Comparison of ENCODE assay signal across 22 mouse cellular contexts in the genomic region with DNA sequence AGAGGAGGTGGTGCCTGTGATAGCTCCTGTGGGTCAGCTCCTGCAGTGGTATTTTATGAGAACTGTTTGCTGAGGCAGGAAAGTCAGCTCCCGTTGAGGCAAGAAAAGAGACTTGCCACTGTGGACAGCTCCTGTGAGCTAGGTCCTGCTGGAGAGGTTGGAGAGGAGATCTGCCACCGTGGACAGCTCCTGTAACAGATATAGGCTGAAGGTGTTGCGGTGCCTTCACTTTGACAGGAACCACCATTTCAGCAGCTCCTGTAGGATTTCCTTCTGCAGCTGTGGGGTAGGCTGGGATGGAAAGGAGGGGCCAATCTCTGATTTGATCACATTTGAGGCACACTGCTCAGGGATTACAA. TPM values are rescaled to one million over a fixed set of nuclear protein-coding genes. Genes with fewer than 3 reads are reported as not detected.
DNase-seq lines count a peak whose midpoint lies in the region; ATAC-seq and TF ChIP-seq lines count a peak whose summit lies in the region.
"Had no signal": no experiment of that assay in that cellular context is flagged by ENCODE, and none has a peak within 500 bp of the region (broad histone marks: within the 10 kb centered on the region; RNA-seq: fewer than 3 reads in every experiment).

No protein-coding gene starts in this region.

- H3K4me1 ChIP-seq in limb, embryonic 11.5 days (ENCODE audit: control insufficient read depth, insufficient read depth, low read length), result no peaks in the 10 kb centered on the region
- H3K4me1 ChIP-seq in limb, embryonic 10.5 days, result no peaks in the 10 kb centered on the region
- H3K4me1 ChIP-seq in MEL (ENCODE audit: control insufficient read depth in 1 of 2, insufficient read depth in 2 of 2, low read length in 2 of 2), result no peaks in the 10 kb centered on the region
- H3K4me1 ChIP-seq: embryonic facial prominence, embryonic 10.5 days had no signal

- no peak for TF ChIP-seq CTCF in MEL (IDR thresholded peaks at IDR 0.05 in 2 of 3, conservative IDR thresholded peaks at IDR 0.05 in 1 of 3; ENCODE audit: control insufficient read depth in 1 of 3, insufficient read depth in 1 of 3, low read depth in 2 of 3, low read length in 3 of 3, poor library complexity in 1 of 3, severe bottlenecking in 1 of 3)

- H3K9ac ChIP-seq in limb, embryonic 11.5 days (ENCODE audit: low read length), result no peak overlapping the region
- no peak overlapping the region for H3K9ac ChIP-seq in MEL (ENCODE audit: control insufficient read depth, low read depth, low read length, poor library complexity, severe bottlenecking)
- H3K9ac ChIP-seq: forebrain, embryonic 13.5 days; forebrain, postnatal 0 days; heart, embryonic 15.5 days; hindbrain, embryonic 13.5 days had no signal

- peak; percentile 23 for DNase-seq in limb, embryonic 11.5 days (ENCODE audit: low spot score)
- DNase-seq in limb, embryonic 10.5 days (ENCODE audit: low spot score), result no peak
- DNase-seq in 416B (ENCODE audit: low read depth), result peak; percentile 31
- DNase-seq in MEL (ENCODE audit: low read depth, low spot score), result peak; percentile 75
- DNase-seq in cerebellum, adult 8-10 months, result no peak
- no peak for DNase-seq in layer of hippocampus, postnatal 10 days (ENCODE audit: low spot score in 2 of 2)
- DNase-seq: adrenal gland, postnatal 10 days; B cell, adult 2 months; cerebellum, adult 11-12 months; cerebellum, adult 9-11 months; cerebellum, postnatal 36 days; forebrain, postnatal 0 days; gastrocnemius, postnatal 14 days; heart, adult 2 months; heart, postnatal 14 days had no signal

- 79% methylated on average over 3 of the region's 3 CpGs for WGBS in limb, embryonic 11.5 days
- WGBS in limb, embryonic 10.5 days, result 77% methylated on average over 3 of the region's 3 CpGs

- H3K4me2 ChIP-seq in limb, embryonic 11.5 days (ENCODE audit: low read depth, severe bottlenecking), result no peak overlapping the region
- H3K4me2 ChIP-seq in myocyte (ENCODE audit: low read depth), result no peak overlapping the region
- H3K4me2 ChIP-seq: forebrain, embryonic 13.5 days; heart, embryonic 11.5 days; heart, embryonic 15.5 days; hindbrain, embryonic 13.5 days had no signal

- H3ac ChIP-seq in myocyte (ENCODE audit: control insufficient read depth, insufficient read length), result no peak overlapping the region

- TF ChIP-seq RAD21 in MEL (IDR thresholded peaks at IDR 0.05; ENCODE audit: low read depth, low read length), result no peak

- TF ChIP-seq POLR2A in MEL (IDR thresholded peaks at IDR 0.05; ENCODE audit: control insufficient read depth in 1 of 2, insufficient read depth in 1 of 2, low read depth in 1 of 2, low read length in 2 of 2, poor library complexity in 1 of 2) (no peak), myocyte (IDR thresholded peaks at IDR 0.05; ENCODE audit: insufficient read length, low read depth) (no peak)

- no peaks in the 10 kb centered on the region for H3K36me3 ChIP-seq in limb, embryonic 11.5 days (ENCODE audit: control insufficient read depth, insufficient read depth, low read length)
- peaks cover 18% of the 10 kb centered on the region for H3K36me3 ChIP-seq in limb, embryonic 10.5 days
- H3K36me3 ChIP-seq in MEL (ENCODE audit: control insufficient read depth in 1 of 2, insufficient read depth in 2 of 2, low read length in 2 of 2) (no peaks in the 10 kb centered on the region), myocyte (ENCODE audit: control insufficient read depth, insufficient read depth) (no peaks in the 10 kb centered on the region)
- H3K36me3 ChIP-seq: heart, embryonic 15.5 days had no signal

- TF ChIP-seq EP300 in MEL (IDR thresholded peaks at IDR 0.05; ENCODE audit: low read depth in 1 of 2, low read length in 2 of 2), result no peak

- H3K79me2 ChIP-seq in MEL (ENCODE audit: control insufficient read depth, insufficient read depth, low read length, poor library complexity), result peaks cover 3% of the 10 kb centered on the region
- H3K79me2 ChIP-seq in myocyte (ENCODE audit: control insufficient read depth, insufficient read depth), result no peaks in the 10 kb centered on the region

- no peaks in the 10 kb centered on the region for H3K27me3 ChIP-seq in limb, embryonic 11.5 days (ENCODE audit: control insufficient read depth, insufficient read depth, low read length)
- no peaks in the 10 kb centered on the region for H3K27me3 ChIP-seq in limb, embryonic 10.5 days (ENCODE audit: low read depth, poor library complexity, severe bottlenecking)
- no peaks in the 10 kb centered on the region for H3K27me3 ChIP-seq in MEL (ENCODE audit: control insufficient read depth in 1 of 2, insufficient read depth in 2 of 2, low read length in 2 of 2)
- no peaks in the 10 kb centered on the region for H3K27me3 ChIP-seq in myocyte (ENCODE audit: control insufficient read depth, insufficient read depth, insufficient read length)
- H3K27me3 ChIP-seq: forebrain, embryonic 13.5 days; heart, embryonic 15.5 days; hindbrain, embryonic 13.5 days had no signal

- H3K4me3 ChIP-seq in limb, embryonic 11.5 days (ENCODE audit: low read depth, low read length), result no peak overlapping the region
- no peak overlapping the region for H3K4me3 ChIP-seq in limb, embryonic 10.5 days
- no peak overlapping the region for H3K4me3 ChIP-seq in MEL (ENCODE audit: control insufficient read depth in 1 of 2, insufficient read depth in 1 of 2, low read depth in 2 of 2, low read length in 2 of 2)
- no peak overlapping the region for H3K4me3 ChIP-seq in myocyte
- H3K4me3 ChIP-seq: embryonic facial prominence, embryonic 10.5 days; forebrain, embryonic 13.5 days; heart, adult 2 months; heart, embryonic 15.5 days; hindbrain, embryonic 13.5 days had no signal

- H3K9me3 ChIP-seq in limb, embryonic 11.5 days (ENCODE audit: control insufficient read depth, low read length), result no peaks in the 10 kb centered on the region
- H3K9me3 ChIP-seq in limb, embryonic 10.5 days (replicated peaks), result no peaks in the 10 kb centered on the region
- no peaks in the 10 kb centered on the region for H3K9me3 ChIP-seq in MEL (replicated peaks; ENCODE audit: insufficient read depth, low read length)
- H3K9me3 ChIP-seq: embryonic facial prominence, embryonic 10.5 days; forebrain, embryonic 13.5 days; heart, embryonic 15.5 days; hindbrain, embryonic 13.5 days had no signal

- ATAC-seq in limb, embryonic 11.5 days (ENCODE audit: insufficient number of reproducible peaks, low FRiP score, low TSS enrichment, low read depth), result no peak
- ATAC-seq: CD4-positive, CD25-positive, alpha-beta regulatory T cell, adult 4 months; forebrain, embryonic 13.5 days; forebrain, postnatal 0 days had no signal

- no peak overlapping the region for H3K27ac ChIP-seq in limb, embryonic 11.5 days (replicated peaks; ENCODE audit: low read depth, low read length)
- no peak overlapping the region for H3K27ac ChIP-seq in limb, embryonic 10.5 days
- H3K27ac ChIP-seq in MEL (ENCODE audit: control insufficient read depth, low read depth, low read length), result no peak overlapping the region
- H3K27ac ChIP-seq: embryonic facial prominence, embryonic 10.5 days; forebrain, embryonic 13.5 days; heart, adult 2 months; heart, embryonic 15.5 days; hindbrain, embryonic 13.5 days had no signal

TF ChIP-seq in MEL, 35 proteins besides CTCF, POLR2A, EP300 and RAD21:
- TF ChIP-seq MYC (IDR thresholded peaks at IDR 0.05; ENCODE audit: low read depth, low read length) (no peak), E2F4 (IDR thresholded peaks at IDR 0.05; ENCODE audit: borderline replicate concordance, low read depth, low read length) (no peak), SIN3A (IDR thresholded peaks at IDR 0.05; ENCODE audit: low read length) (peak; percentile 98), MAX (IDR thresholded peaks at IDR 0.05; ENCODE audit: low read length) (peak; percentile 41; the same call in 1 of the 2 replicates), MYB (IDR thresholded peaks at IDR 0.05; ENCODE audit: low read depth, low read length) (no peak), MXI1 (IDR thresholded peaks at IDR 0.05; ENCODE audit: low read depth, low read length) (peak; percentile 91), KAT2A (conservative IDR thresholded peaks at IDR 0.05; ENCODE audit: low read depth, low read length) (no peak), ETS1 (IDR thresholded peaks at IDR 0.05; ENCODE audit: low read depth, low read length) (no peak), NRF1 (IDR thresholded peaks at IDR 0.05; ENCODE audit: insufficient read depth, low read depth, low read length, poor library complexity, severe bottlenecking) (no peak)

TF ChIP-seq in myocyte, 11 proteins besides CTCF, POLR2A, EP300 and RAD21:
- TF ChIP-seq REST (IDR thresholded peaks at IDR 0.05; ENCODE audit: insufficient read depth, insufficient read length) (peak; percentile 83), SRF (IDR thresholded peaks at IDR 0.05; ENCODE audit: control insufficient read depth, insufficient read length, low read depth) (no peak), MYOD1 (IDR thresholded peaks at IDR 0.05; ENCODE audit: control insufficient read depth in 1 of 3, insufficient read length in 2 of 3, low read depth in 2 of 3) (no peak)

RNA-seq across cellular contexts. Expression of gene Klhl7, which starts 7.3 kb away (rescaled TPM):
- 59.5 and 60.0 TPM in 2 replicates for polyA plus RNA-seq in limb, embryonic 11.5 days (2014; fragmentation: Nextera tagmentation; extraction: Ambion mirVana)
- polyA plus RNA-seq in limb, embryonic 10.5 days (2016; fragmentation: Nextera tagmentation; extraction: Ambion mirVana), result 46.8 and 51.1 TPM in 2 replicates
- 19.3 and 19.7 TPM in 2 replicates for total RNA-seq in MEL (2012; rRNA removed)
- polyA plus RNA-seq in MEL (2012; ENCODE audit: insufficient read depth in 1 of 2, insufficient read length in 2 of 2, low read depth in 1 of 2, low replicate concordance in 2 of 2, missing spikeins in 1 of 2) (10 to 100 TPM in 1 of 2 experiments, not detected in 1; 13.5 TPM), myocyte (2012; fragmentation: generic; extraction: Trizol) (6.8 TPM)
- 100 to 1,000 TPM; 128 to 135 TPM for total RNA-seq in layer of hippocampus, postnatal 10 days (2021)

RNA-seq across cellular contexts. Expression of gene Nupl2, which starts 57.0 kb away (rescaled TPM):
- 21.1 and 24.9 TPM in 2 replicates for polyA plus RNA-seq in limb, embryonic 11.5 days (2014; fragmentation: Nextera tagmentation; extraction: Ambion mirVana)
- polyA plus RNA-seq in limb, embryonic 10.5 days (2016; fragmentation: Nextera tagmentation; extraction: Ambion mirVana), result 20.2 and 22.0 TPM in 2 replicates
- total RNA-seq in MEL (2012; rRNA removed), result 11.9 and 13.8 TPM in 2 replicates
- polyA plus RNA-seq in MEL (2012; ENCODE audit: insufficient read depth in 1 of 2, insufficient read length in 2 of 2, low read depth in 1 of 2, low replicate concordance in 2 of 2, missing spikeins in 1 of 2) (100 to 1,000 TPM in 1 of 2 experiments, 10 to 100 TPM in 1; 23.1 to 121 TPM), myocyte (2012; fragmentation: generic; extraction: Trizol) (6.0 TPM)
- total RNA-seq in layer of hippocampus, postnatal 10 days (2021), result 10 to 100 TPM; 10.5 to 10.6 TPM

Comparison
In these comparisons a context has a peak if more than half of its experiments do, and no peak if none do; other contexts are left out.
1. DNase-seq: peak in limb, embryonic 11.5 days (single experiment), 416B (single experiment) and MEL (single experiment); none in limb, embryonic 10.5 days (single experiment), cerebellum, adult 8-10 months (single experiment) and layer of hippocampus, postnatal 10 days (0 of 2).